Mouse (Mus musculus) testis, adult 2 months (tissue): ENCODE data around the gene Cfap45.

ENCODE experiments used
- CTCF ChIP-seq: fragments of 200-500 bp; IDR thresholded peaks from 2 replicates; pipeline ENCODE4 v1.5.1; 2012; ENCODE audit warnings: low read depth, mild to moderate bottlenecking, inconsistent platforms, low read length, moderate library complexity; ENCODE audit not compliant: control insufficient read depth, insufficient read depth, insufficient replicate concordance
- POLR2A ChIP-seq: fragments of 200-500 bp; IDR thresholded peaks from 2 replicates; pipeline ENCODE4 v1.6.1; 2012; ENCODE audit warnings: low read depth, mild to moderate bottlenecking, inconsistent platforms, low read length, moderate library complexity; ENCODE audit not compliant: control insufficient read depth

DNA sequence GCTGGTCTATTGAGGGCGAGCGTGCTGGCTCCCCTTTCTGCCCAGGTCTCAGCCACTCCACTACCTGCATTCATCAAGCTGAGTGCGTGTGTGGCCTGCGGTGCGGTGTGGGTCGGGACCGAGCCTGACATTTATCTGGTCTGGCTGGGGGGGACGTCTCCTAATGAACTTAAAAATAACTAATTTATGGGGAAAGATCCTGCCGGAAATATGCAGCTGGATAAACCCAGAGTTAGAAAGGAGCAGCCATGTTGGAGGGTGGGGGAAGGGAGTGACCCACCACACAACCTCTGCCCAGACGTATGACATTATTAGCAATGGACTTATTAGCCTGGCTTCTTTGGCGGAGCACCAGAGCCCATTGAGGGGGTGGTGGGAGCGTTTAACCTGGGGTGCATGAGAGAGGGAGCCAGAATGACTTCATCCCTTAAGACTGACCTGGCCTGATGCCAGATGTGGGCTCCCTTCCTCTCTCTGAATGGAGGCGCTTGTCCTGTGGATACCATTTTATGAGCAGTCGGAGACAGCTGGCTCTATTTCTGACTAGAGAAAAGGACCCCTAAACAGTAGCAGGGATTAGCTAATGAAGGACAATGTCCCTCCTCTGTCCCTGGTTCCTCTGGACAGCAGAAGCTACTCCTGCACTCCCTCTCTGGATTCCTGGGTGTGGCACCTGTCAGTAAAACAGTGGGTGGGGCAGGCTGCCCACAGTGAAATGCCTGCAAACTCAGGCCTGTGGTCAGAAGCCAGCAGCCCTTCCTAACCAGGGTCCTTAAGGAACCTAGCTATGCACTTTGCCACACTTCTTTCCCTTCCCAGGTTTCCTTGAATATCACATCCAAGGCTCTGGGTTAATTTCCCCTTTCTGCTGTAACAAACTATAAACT is 17.2 kb upstream of the Cfap45 start:
- TF ChIP-seq CTCF (no peak), POLR2A (no peak)
